Mouse (Mus musculus) frontal cortex, postnatal 36 days (tissue): ENCODE data around the gene Sox5.

Source experiments
- DNase-seq, 2 experiments: peaks; one replicate each; pipeline ENCODE4 v3.0.0; 2022; ENCODE audit warnings: low spot score in 2 of 2

The Sox5 gene

GRCm38 (mm10) chr6:143958372-143958771, 823.4 kb downstream of the Sox5 start:
- DNase-seq = peak in 1 of 2 experiments; percentile 22

GRCm38 (mm10) chr6:143957063-143957462, 824.7 kb downstream of the Sox5 start:
- no peak for DNase-seq

GRCm38 (mm10) chr6:143948553-143949308, 833.0 kb downstream of the Sox5 start:
- DNase-seq = no peak

- no peak for DNase-seq
Observed at GRCm38 (mm10) chr6:143948071-143948470, 833.7 kb downstream of the Sox5 start.

GRCm38 (mm10) chr6:143943126-143943525, 838.7 kb downstream of the Sox5 start:
- no peak for DNase-seq

- DNase-seq = no peak
Observed at GRCm38 (mm10) chr6:143941291-143941785, 840.4 kb downstream of the Sox5 start.

- DNase-seq = no peak
Observed at GRCm38 (mm10) chr6:143923146-143923545, 858.6 kb downstream of the Sox5 start.

GRCm38 (mm10) chr6:143918405-143918947, 863.3 kb downstream of the Sox5 start:
- no peak for DNase-seq

- no peak for DNase-seq
Observed at GRCm38 (mm10) chr6:143916152-143916735, 865.5 kb downstream of the Sox5 start.

- no peak for DNase-seq
Observed at GRCm38 (mm10) chr6:143915686-143916085, 866.1 kb downstream of the Sox5 start.

GRCm38 (mm10) chr6:143912316-143912715, 869.5 kb downstream of the Sox5 start:
- DNase-seq = no peak

- no peak for DNase-seq
Observed at GRCm38 (mm10) chr6:143904693-143905031, 877.1 kb downstream of the Sox5 start.

- DNase-seq = no peak
Observed at GRCm38 (mm10) chr6:143903981-143904692, 877.6 kb downstream of the Sox5 start.

- DNase-seq = no peak
Observed at GRCm38 (mm10) chr6:143900871-143901270, 880.9 kb downstream of the Sox5 start.

GRCm38 (mm10) chr6:143895092-143895491, 886.7 kb downstream of the Sox5 start:
- DNase-seq = no peak

GRCm38 (mm10) chr6:143892869-143893268, 888.9 kb downstream of the Sox5 start:
- no peak for DNase-seq

GRCm38 (mm10) chr6:143888556-143888955, 893.2 kb downstream of the Sox5 start:
- no peak for DNase-seq

- no peak for DNase-seq
Observed at GRCm38 (mm10) chr6:143878525-143878924, 903.3 kb downstream of the Sox5 start.

GRCm38 (mm10) chr6:143868790-143869189, 913.0 kb downstream of the Sox5 start:
- no peak for DNase-seq

GRCm38 (mm10) chr6:143868155-143868685, 913.6 kb downstream of the Sox5 start:
- DNase-seq = no peak

- DNase-seq = no peak
Observed at GRCm38 (mm10) chr6:143867029-143867428, 914.7 kb downstream of the Sox5 start.

GRCm38 (mm10) chr6:143866566-143866965, 915.2 kb downstream of the Sox5 start:
- no peak for DNase-seq
